In the genomic region with DNA sequence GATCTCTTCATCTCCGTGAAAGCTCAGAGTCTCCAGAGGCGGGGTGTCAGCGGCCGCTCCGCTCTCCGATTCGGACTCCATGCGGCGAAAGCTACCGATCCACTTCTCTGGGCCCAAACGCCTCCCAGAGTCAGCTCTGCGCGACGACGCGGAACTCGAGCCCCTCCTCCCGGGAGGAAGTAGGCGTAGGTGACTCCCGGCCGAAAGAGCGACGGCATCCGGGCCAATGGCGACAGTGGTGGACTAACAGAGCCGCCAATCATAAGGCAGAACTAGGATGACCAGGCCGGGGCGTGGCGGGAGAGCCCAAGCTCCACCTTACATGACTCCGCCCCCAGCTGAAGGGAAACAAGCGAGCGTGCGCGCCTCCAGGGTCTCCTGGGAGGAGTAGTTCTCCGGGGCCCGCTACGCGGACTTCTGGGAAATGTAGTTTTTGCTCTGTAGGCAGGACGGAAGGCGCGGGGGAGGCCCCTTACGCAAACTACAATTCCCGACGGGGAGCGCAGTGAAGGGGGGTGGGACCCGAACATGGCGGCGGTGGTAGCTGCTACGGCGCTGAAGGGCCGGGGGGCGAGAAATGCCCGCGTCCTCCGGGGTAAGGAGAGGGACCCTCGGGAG, we compare ENCODE assay signal across 8 mouse cellular contexts. TPM values are rescaled to one million over a fixed set of nuclear protein-coding genes. Genes with fewer than 3 reads are reported as not detected.
DNase-seq lines count a peak whose midpoint lies in the region; ATAC-seq and TF ChIP-seq lines count a peak whose summit lies in the region.

TSS of gene Aamp (minus strand) at position 196 of the 618 bp plus-strand sequence.
TSS of gene Pnkd (plus strand) at position 388 of the 618 bp plus-strand sequence.

- H3K9me3 ChIP-seq in megakaryocyte, embryonic 14.5 days, result no peaks in the 10 kb centered on the region

- no peak for TF ChIP-seq CTCF in cortical plate, adult 2 months (IDR thresholded peaks at IDR 0.05; ENCODE audit: extremely low read depth, insufficient read depth, low read length)

- peak within 1 kb of the TSS; percentile 65 for H3K4me3 ChIP-seq in cortical plate, adult 2 months (ENCODE audit: insufficient read depth, low read length)
- H3K4me3 ChIP-seq in megakaryocyte, embryonic 14.5 days (replicated peaks), result peak within 1 kb of the TSS; percentile 95

- peak; percentile 94 for ATAC-seq in activated CD4-positive, CD25-positive, alpha-beta regulatory T cell, adult 4 months

- peaks cover 70% of the 10 kb centered on the region for H3K36me3 ChIP-seq in megakaryocyte, embryonic 14.5 days (replicated peaks; ENCODE audit: low read length)

- TF ChIP-seq POLR2A in cortical plate, adult 2 months (IDR thresholded peaks at IDR 0.05; ENCODE audit: extremely low read depth, insufficient read depth, low read length), result peak; percentile 89; the same call in 1 of the 2 replicates

- H3K27me3 ChIP-seq in megakaryocyte, embryonic 14.5 days (replicated peaks), result no peaks in the 10 kb centered on the region

- H3K4me1 ChIP-seq in cortical plate, adult 2 months (ENCODE audit: control insufficient read depth, insufficient read depth, low read length), result peaks cover 1% of the 10 kb centered on the region; the same call in 1 of the 2 replicates
- H3K4me1 ChIP-seq in megakaryocyte, embryonic 14.5 days, result peaks cover 79% of the 10 kb centered on the region

- no peak within 1 kb of the TSS for H3K27ac ChIP-seq in cortical plate, adult 2 months (ENCODE audit: insufficient read depth, low read length)

- DNase-seq in gastrocnemius, adult 8-10 months (ENCODE audit: low spot score in 2 of 2), result peak; percentile 100
- DNase-seq in hindlimb bud, embryonic 11.5 days (ENCODE audit: extremely low spot score, low read depth, low spot score), result peak; percentile 98
- peak; percentile 93 to 100 for DNase-seq in left cerebral cortex, adult 8-10 months (ENCODE audit: low spot score in 2 of 2)
- peak; percentile 100 for DNase-seq in right cerebral cortex, postnatal 10 days (ENCODE audit: low spot score in 2 of 2)
- DNase-seq in urinary bladder, postnatal 25 days (ENCODE audit: low spot score), result peak; percentile 95

RNA-seq across cellular contexts. Expression of gene Aamp, which starts in this region (rescaled TPM):
- polyA plus RNA-seq in activated CD4-positive, CD25-positive, alpha-beta regulatory T cell, adult 4 months (2017; shearing (Covaris generic)), result 100 to 1,000 TPM; 139 to 184 TPM
- polyA plus RNA-seq in cortical plate, adult 2 months (2012; rRNA removed), result 172 and 173 TPM in 2 replicates
- total RNA-seq in gastrocnemius, adult 8-10 months (2022), result 10 to 100 TPM; 73.2 to 88.7 (median 78.0) TPM
- total RNA-seq in left cerebral cortex, adult 8-10 months (2022), result 100 to 1,000 TPM; 138 to 159 (median 148) TPM
- 180 and 228 TPM in 2 replicates for polyA plus RNA-seq in megakaryocyte, embryonic 14.5 days (2012; ENCODE audit: insufficient read depth, low replicate concordance)

RNA-seq across cellular contexts. Expression of gene Pnkd, which starts in this region (rescaled TPM):
- 10 to 100 TPM; 80.2 to 97.8 TPM for polyA plus RNA-seq in activated CD4-positive, CD25-positive, alpha-beta regulatory T cell, adult 4 months (2017; shearing (Covaris generic))
- polyA plus RNA-seq in cortical plate, adult 2 months (2012; rRNA removed), result 127 and 138 TPM in 2 replicates
- 10 to 100 TPM; 51.9 to 56.2 (median 53.1) TPM for total RNA-seq in gastrocnemius, adult 8-10 months (2022)
- 100 to 1,000 TPM; 162 to 185 (median 173) TPM for total RNA-seq in left cerebral cortex, adult 8-10 months (2022)
- 113 and 116 TPM in 2 replicates for polyA plus RNA-seq in megakaryocyte, embryonic 14.5 days (2012; ENCODE audit: insufficient read depth, low replicate concordance)
